Mouse (Mus musculus): ENCODE data around the gene Scyl3. TPM values are rescaled to one million over a fixed set of nuclear protein-coding genes. Genes with fewer than 3 reads are reported as not detected.
A peak's percentile ranks its signal among the peaks of the same experiment; 100 is the strongest.

Scyl3 gene
- polyA plus RNA-seq, 1 experiment from 2014 or later: 18.6 TPM

- WGBS: 94% methylated on average over 2 of the region's 2 CpGs
- DNase-seq (ENCODE audit: low spot score): no peak
- Histone ChIP-seq H3K9me3 (no peaks in the 10 kb centered on the region), H3K27me3 (replicated peaks; ENCODE audit: low read depth, poor library complexity, severe bottlenecking) (no peaks in the 10 kb centered on the region), H3K4me3 (no peak overlapping the region), H3K36me3 (replicated peaks) (peaks cover 76% of the 10 kb centered on the region), H3K27ac (replicated peaks) (no peak overlapping the region), H3K4me1 (no peaks in the 10 kb centered on the region)
Measured at GRCm38 (mm10) chr1:163975088-163975487, 46.2 kb downstream of the Scyl3 start.

- Histone ChIP-seq H3K27me3 (replicated peaks; ENCODE audit: low read depth, poor library complexity, severe bottlenecking) (no peaks in the 10 kb centered on the region), H3K4me1 (no peaks in the 10 kb centered on the region), H3K4me3 (no peak overlapping the region), H3K9me3 (no peaks in the 10 kb centered on the region), H3K27ac (replicated peaks) (no peak overlapping the region), H3K36me3 (replicated peaks) (peaks cover 78% of the 10 kb centered on the region)
- DNase-seq (ENCODE audit: low spot score): no peak
- WGBS: 89% methylated on average over 1 of the region's 1 CpGs
Measured at GRCm38 (mm10) chr1:163976515-163976914, 47.6 kb downstream of the Scyl3 start.

DNA sequence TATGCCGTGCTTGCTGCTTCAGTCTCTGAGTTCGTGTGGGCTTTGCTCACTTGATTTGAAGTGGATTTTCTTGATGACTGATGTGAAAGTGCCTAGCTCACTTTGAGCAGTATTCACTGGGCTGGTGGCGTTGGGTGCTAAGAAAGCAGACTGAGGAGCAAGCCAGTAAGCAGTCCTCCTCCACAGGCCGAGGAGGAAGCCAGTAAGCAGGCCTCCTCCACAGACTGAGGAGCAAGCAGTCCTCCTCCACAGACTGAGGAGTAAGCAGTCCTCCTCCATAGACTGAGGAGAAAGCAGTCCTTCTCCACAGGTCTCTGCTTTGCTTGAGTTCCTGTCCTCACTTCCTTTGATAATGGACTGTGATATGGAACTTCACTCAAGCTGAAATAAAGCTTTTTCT is 63.5 kb downstream of the Scyl3 start:
- Histone ChIP-seq H3K27me3 (replicated peaks; ENCODE audit: low read depth, poor library complexity, severe bottlenecking) (no peaks in the 10 kb centered on the region), H3K4me3 (no peak overlapping the region), H3K36me3 (replicated peaks) (peaks cover 28% of the 10 kb centered on the region), H3K9me3 (no peaks in the 10 kb centered on the region), H3K27ac (replicated peaks) (no peak overlapping the region), H3K4me1 (peaks cover 6% of the 10 kb centered on the region)
- 90% methylated on average over 4 of the region's 4 CpGs for WGBS
- no peak for DNase-seq (ENCODE audit: low spot score)

- no peak for DNase-seq (ENCODE audit: low spot score)
- Histone ChIP-seq H3K27me3 (replicated peaks; ENCODE audit: low read depth, poor library complexity, severe bottlenecking) (no peaks in the 10 kb centered on the region), H3K9me3 (no peaks in the 10 kb centered on the region), H3K27ac (replicated peaks) (peak overlapping the region; percentile 91), H3K4me3 (peak overlapping the region; percentile 80), H3K4me1 (peaks cover 6% of the 10 kb centered on the region), H3K36me3 (replicated peaks) (peaks cover 10% of the 10 kb centered on the region; the same call in 1 of the 2 replicates)
- 1% methylated on average over 38 of the region's 38 CpGs for WGBS
Measured at GRCm38 (mm10) chr1:163994173-163994720, 65.3 kb downstream of the Scyl3 start.

- no peaks in the 10 kb centered on the region for H3K27me3 ChIP-seq (replicated peaks; ENCODE audit: low read depth, poor library complexity, severe bottlenecking)
- H3K9me3 ChIP-seq: no peaks in the 10 kb centered on the region
- peak within 1 kb of the TSS; percentile 91 for H3K27ac ChIP-seq (replicated peaks)
- 4% methylated on average over 43 of the region's 43 CpGs for WGBS
- peak within 1 kb of the TSS; percentile 80 for H3K4me3 ChIP-seq
- H3K4me1 ChIP-seq: peaks cover 6% of the 10 kb centered on the region
- peaks cover 10% of the 10 kb centered on the region; the same call in 1 of the 2 replicates for H3K36me3 ChIP-seq (replicated peaks)
- DNase-seq (ENCODE audit: low spot score): peak; percentile 92
Measured at GRCm38 (mm10) chr1:163994721-163995608, 66.1 kb downstream of the Scyl3 start, which contains the start of the genes BC055324 and Mettl18. TSS of gene BC055324 (minus strand) at chr1:163994796. TSS of gene Mettl18 (plus strand) at chr1:163994889.

- 52% methylated on average over 2 of the region's 2 CpGs for WGBS
- Histone ChIP-seq H3K4me3 (peak overlapping the region; percentile 80), H3K4me1 (peaks cover 6% of the 10 kb centered on the region), H3K27ac (replicated peaks) (no peak overlapping the region), H3K27me3 (replicated peaks; ENCODE audit: low read depth, poor library complexity, severe bottlenecking) (no peaks in the 10 kb centered on the region), H3K9me3 (no peaks in the 10 kb centered on the region), H3K36me3 (replicated peaks) (peaks cover 10% of the 10 kb centered on the region; the same call in 1 of the 2 replicates)
- no peak for DNase-seq (ENCODE audit: low spot score)
Measured at GRCm38 (mm10) chr1:163995609-163995913, 66.7 kb downstream of the Scyl3 start.

- H3K27ac ChIP-seq (replicated peaks): no peak overlapping the region
- 63% methylated on average over 6 of the region's 6 CpGs for WGBS
- H3K4me1 ChIP-seq: no peaks in the 10 kb centered on the region
- H3K9me3 ChIP-seq: no peaks in the 10 kb centered on the region
- no peak for DNase-seq (ENCODE audit: low spot score)
- H3K4me3 ChIP-seq: no peak overlapping the region
- H3K36me3 ChIP-seq (replicated peaks): no peaks in the 10 kb centered on the region
- H3K27me3 ChIP-seq (replicated peaks; ENCODE audit: low read depth, poor library complexity, severe bottlenecking): no peaks in the 10 kb centered on the region
Measured at GRCm38 (mm10) chr1:164001831-164002452, 73.0 kb downstream of the Scyl3 start.

DNA sequence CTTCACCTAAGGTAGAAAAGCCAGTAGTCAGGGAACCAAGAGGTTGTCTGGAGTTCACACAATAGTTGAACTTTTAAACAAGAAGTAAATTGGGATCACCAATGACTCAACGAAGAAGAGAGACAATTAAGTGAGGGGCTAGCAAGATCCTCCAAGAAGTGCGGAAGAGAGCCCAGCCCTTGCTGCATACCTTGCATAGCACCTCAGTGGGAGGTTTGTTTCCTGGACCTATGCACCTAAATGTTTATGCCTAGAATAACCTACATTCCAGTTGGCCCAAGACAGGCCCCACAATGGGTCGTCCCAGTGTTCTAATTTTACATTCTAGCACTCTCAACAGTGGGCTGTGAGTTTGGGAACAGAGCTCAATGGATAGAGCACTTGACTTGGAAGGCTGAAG is 75.4 kb downstream of the Scyl3 start:
- Histone ChIP-seq H3K27ac (replicated peaks) (no peak overlapping the region), H3K9me3 (no peaks in the 10 kb centered on the region), H3K4me1 (no peaks in the 10 kb centered on the region), H3K36me3 (replicated peaks) (no peaks in the 10 kb centered on the region), H3K4me3 (no peak overlapping the region), H3K27me3 (replicated peaks; ENCODE audit: low read depth, poor library complexity, severe bottlenecking) (no peaks in the 10 kb centered on the region)
- WGBS: 76% methylated on average over 3 of the region's 3 CpGs
- DNase-seq (ENCODE audit: low spot score): no peak

Other genes starting within 250 kb of the Scyl3 start
- 0.14 and 0.45 TPM in 2 replicates for gene Mettl11b, start 203.9 kb upstream of the Scyl3 start, polyA plus RNA-seq (2016; fragmentation: Nextera tagmentation; extraction: Ambion mirVana)
- gene Kifap3, start 149.5 kb upstream of the Scyl3 start, polyA plus RNA-seq (2016; fragmentation: Nextera tagmentation; extraction: Ambion mirVana): 34.7 and 38.1 TPM in 2 replicates
- gene BC055324, start 65.7 kb downstream of the Scyl3 start, polyA plus RNA-seq (2016; fragmentation: Nextera tagmentation; extraction: Ambion mirVana): 46.6 and 48.2 TPM in 2 replicates
- gene Mettl18, start 65.8 kb downstream of the Scyl3 start, polyA plus RNA-seq (2016; fragmentation: Nextera tagmentation; extraction: Ambion mirVana): 10.9 and 11.8 TPM in 2 replicates
- gene Sele, start 119.1 kb downstream of the Scyl3 start, polyA plus RNA-seq (2016; fragmentation: Nextera tagmentation; extraction: Ambion mirVana): not detected in 2 replicates
- not detected in 2 replicates for gene Sell, start 132.9 kb downstream of the Scyl3 start, polyA plus RNA-seq (2016; fragmentation: Nextera tagmentation; extraction: Ambion mirVana)
- gene Selp, start 186.2 kb downstream of the Scyl3 start, polyA plus RNA-seq (2016; fragmentation: Nextera tagmentation; extraction: Ambion mirVana): not detected in 2 replicates
- gene F5, start 222.7 kb downstream of the Scyl3 start, polyA plus RNA-seq (2016; fragmentation: Nextera tagmentation; extraction: Ambion mirVana): 0.37 and 0.41 TPM in 2 replicates